Mouse (Mus musculus) myocyte (in vitro differentiated cells): ENCODE measurements at regions not wholly inside any gene's neighbourhood (a gene's known extent, or its start where the extent isn't known, plus 50 kb on each side); places are given as distances from the start of the nearest gene placed in this dataset.

Experiments used
- E2F4 ChIP-seq: IDR thresholded peaks from one replicate; pipeline ENCODE4 v1.6.1; 2011; ENCODE audit warnings: mild to moderate bottlenecking, control low read depth, moderate library complexity; ENCODE audit not compliant: insufficient read depth
- POLR2A ChIP-seq: IDR thresholded peaks from one replicate; pipeline ENCODE4 v1.6.1; 2011; ENCODE audit warnings: low read depth, mild to moderate bottlenecking, control low read depth, moderate library complexity; ENCODE audit not compliant: insufficient read length
- POLR2AphosphoS2 ChIP-seq: IDR thresholded peaks from one replicate; pipeline ENCODE4 v1.6.1; 2011; ENCODE audit warnings: low read depth, control low read depth; ENCODE audit not compliant: insufficient read length

- TF ChIP-seq POLR2AphosphoS2 (no peak), E2F4 (no peak), POLR2A (no peak)
Measured at GRCm38 (mm10) chr14:76722297-76722696, 165.6 kb upstream of the Serp2 start.
